Comparison of ENCODE assay signal across 8 mouse cellular contexts in the genomic region with DNA sequence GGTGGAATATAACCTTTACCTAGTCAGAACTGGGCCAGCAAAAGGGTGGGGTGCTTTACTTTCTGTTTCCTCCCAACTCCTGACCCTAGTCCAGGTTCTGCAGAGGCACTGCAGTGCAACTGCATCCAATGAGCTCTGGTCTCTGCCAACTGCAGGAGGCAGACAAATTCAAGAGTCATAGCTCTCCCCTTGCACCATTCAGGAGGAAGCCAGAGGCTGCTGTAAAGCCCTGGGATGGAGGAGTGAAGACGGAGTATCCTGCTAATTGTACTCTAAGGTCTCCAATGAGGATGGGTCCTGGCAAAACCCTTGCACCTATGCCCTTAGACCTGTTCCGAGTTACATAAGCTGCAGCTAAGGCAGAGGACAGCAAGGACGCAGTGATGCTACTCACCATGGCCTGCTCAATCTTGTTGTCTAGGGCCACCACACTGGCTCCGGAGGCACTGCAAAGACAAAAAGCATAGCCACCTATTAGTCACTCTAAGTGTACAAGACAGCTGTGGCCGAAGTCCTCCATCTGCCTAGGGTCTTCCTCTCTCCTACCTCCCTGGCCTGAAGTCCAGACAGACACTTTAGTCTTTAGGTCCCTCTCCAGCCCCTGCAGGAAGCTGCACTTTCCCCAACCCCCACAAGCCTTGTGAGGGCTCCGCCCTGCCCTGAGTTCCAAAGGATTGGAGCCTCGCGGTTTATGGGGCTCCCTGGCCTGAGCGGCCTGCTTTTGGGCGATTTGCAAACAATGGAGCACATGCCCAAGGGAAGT. TPM values are rescaled to one million over a fixed set of nuclear protein-coding genes. Genes with fewer than 3 reads are reported as not detected.
DNase-seq lines count a peak whose midpoint lies in the region; ATAC-seq and TF ChIP-seq lines count a peak whose summit lies in the region.

No protein-coding gene starts in this region.

- peak overlapping the region; percentile 95 for H3K27ac ChIP-seq in layer of hippocampus, adult 2 months
- H3K27ac ChIP-seq in brown adipose tissue, adult 24 weeks (replicated peaks; ENCODE audit: low read depth, low read length): peak overlapping the region; percentile 96
- H3K27ac ChIP-seq in forebrain, embryonic 11.5 days (ENCODE audit: low read depth, low read length): peak overlapping the region; percentile 50; the same call in 1 of the 2 replicates
- H3K27ac ChIP-seq in hindbrain, postnatal 0 days: peak overlapping the region; percentile 84
- peak overlapping the region; percentile 78 for H3K27ac ChIP-seq in liver, embryonic 11.5 days (ENCODE audit: low read depth, low read length)

- peak overlapping the region; percentile 67 for H3K4me3 ChIP-seq in layer of hippocampus, adult 2 months
- peak overlapping the region; percentile 69 for H3K4me3 ChIP-seq in brown adipose tissue, adult 24 weeks (ENCODE audit: insufficient read depth, low read depth, low read length)
- H3K4me3 ChIP-seq in forebrain, embryonic 11.5 days (ENCODE audit: low read depth, low read length): peak overlapping the region; percentile 30
- peak overlapping the region; percentile 44 for H3K4me3 ChIP-seq in hindbrain, postnatal 0 days (ENCODE audit: low read length)
- peak overlapping the region; percentile 60 for H3K4me3 ChIP-seq in liver, embryonic 11.5 days (ENCODE audit: low read depth, low read length)

- H3K9me3 ChIP-seq in forebrain, embryonic 11.5 days (ENCODE audit: control insufficient read depth, low read length): no peaks in the 10 kb centered on the region
- no peaks in the 10 kb centered on the region for H3K9me3 ChIP-seq in hindbrain, postnatal 0 days (ENCODE audit: low read length)
- H3K9me3 ChIP-seq in liver, embryonic 11.5 days (ENCODE audit: control insufficient read depth, low read length): no peaks in the 10 kb centered on the region

- DNase-seq in layer of hippocampus, adult 2 months (ENCODE audit: low spot score in 2 of 2): peak in 1 of 2 experiments; percentile 17
- no peak for DNase-seq in layer of hippocampus, adult 9-11 months
- DNase-seq in forebrain, embryonic 11.5 days (ENCODE audit: low spot score): peak; percentile 62
- peak; percentile 32 for DNase-seq in hindbrain, postnatal 0 days (ENCODE audit: low spot score)
- DNase-seq in liver, embryonic 11.5 days (ENCODE audit: low spot score): no peak
- peak; percentile 45 for DNase-seq in neural tube, embryonic 10.5 days (ENCODE audit: extremely low spot score, low spot score)
- DNase-seq in Muller cell, postnatal 12 days (ENCODE audit: inconsistent ontology term): no peak

- H3K4me2 ChIP-seq in forebrain, embryonic 11.5 days (ENCODE audit: low read depth, low read length, severe bottlenecking): peak overlapping the region; percentile 61
- H3K4me2 ChIP-seq in hindbrain, postnatal 0 days (ENCODE audit: low read depth, low read length): peak overlapping the region; percentile 64
- peak overlapping the region; percentile 74 for H3K4me2 ChIP-seq in liver, embryonic 11.5 days

- no peaks in the 10 kb centered on the region for H3K36me3 ChIP-seq in forebrain, embryonic 11.5 days (ENCODE audit: control insufficient read depth, insufficient read depth, low read length)
- H3K36me3 ChIP-seq in hindbrain, postnatal 0 days (ENCODE audit: insufficient read depth, low read length): no peaks in the 10 kb centered on the region
- H3K36me3 ChIP-seq in liver, embryonic 11.5 days (ENCODE audit: control insufficient read depth, insufficient read depth, low read length): no peaks in the 10 kb centered on the region

- H3K9ac ChIP-seq in forebrain, embryonic 11.5 days (ENCODE audit: low read length): peak overlapping the region; percentile 67
- peak overlapping the region; percentile 66 for H3K9ac ChIP-seq in hindbrain, postnatal 0 days (replicated peaks; ENCODE audit: low read length)
- H3K9ac ChIP-seq in liver, embryonic 11.5 days (ENCODE audit: low read depth, low read length): peak overlapping the region; percentile 70

- H3K4me1 ChIP-seq in brown adipose tissue, adult 24 weeks (ENCODE audit: control insufficient read depth, insufficient read depth, insufficient read length, low read length): peaks cover 6% of the 10 kb centered on the region; the same call in 1 of the 2 replicates
- H3K4me1 ChIP-seq in forebrain, embryonic 11.5 days (replicated peaks; ENCODE audit: control insufficient read depth, insufficient read depth, low read length): 0 out of 2 replicates have a peak, but pooled peaks cover 2% of the 10 kb centered on the region
- no peaks in the 10 kb centered on the region for H3K4me1 ChIP-seq in hindbrain, postnatal 0 days (ENCODE audit: insufficient read depth, low read length)
- H3K4me1 ChIP-seq in liver, embryonic 11.5 days (replicated peaks; ENCODE audit: control insufficient read depth, insufficient read depth, low read length): no peaks in the 10 kb centered on the region; the same call in 1 of the 2 replicates

- WGBS in forebrain, embryonic 11.5 days: 21% methylated on average over 10 of the region's 10 CpGs
- WGBS in hindbrain, postnatal 0 days: 36% methylated on average over 10 of the region's 10 CpGs
- 24% methylated on average over 10 of the region's 10 CpGs for WGBS in liver, embryonic 11.5 days

- TF ChIP-seq CTCF in layer of hippocampus, adult 2 months (conservative IDR thresholded peaks at IDR 0.05): no peak
- no peak for TF ChIP-seq CTCF in hindbrain, postnatal 0 days (IDR thresholded peaks at IDR 0.05; ENCODE audit: low read depth)

- ATAC-seq in forebrain, embryonic 11.5 days (replicated peaks; ENCODE audit: low FRiP score): peak; percentile 65
- ATAC-seq in hindbrain, postnatal 0 days: peak; percentile 48
- peak; percentile 40 for ATAC-seq in liver, embryonic 11.5 days (replicated peaks; ENCODE audit: low FRiP score)

- peaks cover 15% of the 10 kb centered on the region for H3K27me3 ChIP-seq in forebrain, embryonic 11.5 days (ENCODE audit: control insufficient read depth, insufficient read depth, low read length)
- H3K27me3 ChIP-seq in hindbrain, postnatal 0 days (ENCODE audit: insufficient read depth, low read length): no peaks in the 10 kb centered on the region
- peaks cover 7% of the 10 kb centered on the region for H3K27me3 ChIP-seq in liver, embryonic 11.5 days (replicated peaks; ENCODE audit: control insufficient read depth, insufficient read depth, low read length)

RNA-seq across cellular contexts. Expression of a gene that starts 58.6 kb away (rescaled TPM):
- total RNA-seq in layer of hippocampus, adult 2 months (2021): 100 to 1,000 TPM; 101 to 111 TPM
- 38.4 and 73.3 TPM in 2 replicates for polyA plus RNA-seq in brown adipose tissue, adult 24 weeks (2012; ENCODE audit: insufficient read depth, insufficient read length, missing spikeins)
- polyA plus RNA-seq in forebrain, embryonic 11.5 days (2014; fragmentation: Nextera tagmentation; extraction: Ambion mirVana): 101 and 105 TPM in 2 replicates
- 102 and 112 TPM in 2 replicates for total RNA-seq in hindbrain, postnatal 0 days (2014; rRNA removed)
- polyA plus RNA-seq in hindbrain, postnatal 0 days (2015; fragmentation: Nextera tagmentation; extraction: Ambion mirVana): 114 and 117 TPM in 2 replicates
- polyA plus RNA-seq in liver, embryonic 11.5 days (2014; fragmentation: Nextera tagmentation; extraction: Ambion mirVana): 31.5 and 32.2 TPM in 2 replicates

Comparison
In these comparisons a context has a peak if more than half of its experiments do, and no peak if none do; other contexts are left out.
1. DNase-seq: peak in forebrain, embryonic 11.5 days (single experiment), hindbrain, postnatal 0 days (single experiment) and neural tube, embryonic 10.5 days (single experiment); none in layer of hippocampus, adult 9-11 months (single experiment), liver, embryonic 11.5 days (single experiment) and Muller cell, postnatal 12 days (single experiment).
2. Peak in every context shown above with its lines, with median percentiles within 50 percentile points of each other: H3K27ac ChIP-seq, H3K4me3 ChIP-seq, ATAC-seq, H3K4me2 ChIP-seq and H3K9ac ChIP-seq.